Mouse (Mus musculus) v-Abl transformed pro-B cells (cell line): Measurements from ENCODE around the gene Cckbr.

Experiments
- in situ Hi-C, 2 experiments: fragments of 400-800 bp; cut with MboI; formaldehyde crosslinking; loops; one replicate each; pipeline ENCODE4 v1.15.1; 2025; ENCODE audit not compliant: unreplicated experiment in 2 of 2

The Cckbr gene

DNA sequence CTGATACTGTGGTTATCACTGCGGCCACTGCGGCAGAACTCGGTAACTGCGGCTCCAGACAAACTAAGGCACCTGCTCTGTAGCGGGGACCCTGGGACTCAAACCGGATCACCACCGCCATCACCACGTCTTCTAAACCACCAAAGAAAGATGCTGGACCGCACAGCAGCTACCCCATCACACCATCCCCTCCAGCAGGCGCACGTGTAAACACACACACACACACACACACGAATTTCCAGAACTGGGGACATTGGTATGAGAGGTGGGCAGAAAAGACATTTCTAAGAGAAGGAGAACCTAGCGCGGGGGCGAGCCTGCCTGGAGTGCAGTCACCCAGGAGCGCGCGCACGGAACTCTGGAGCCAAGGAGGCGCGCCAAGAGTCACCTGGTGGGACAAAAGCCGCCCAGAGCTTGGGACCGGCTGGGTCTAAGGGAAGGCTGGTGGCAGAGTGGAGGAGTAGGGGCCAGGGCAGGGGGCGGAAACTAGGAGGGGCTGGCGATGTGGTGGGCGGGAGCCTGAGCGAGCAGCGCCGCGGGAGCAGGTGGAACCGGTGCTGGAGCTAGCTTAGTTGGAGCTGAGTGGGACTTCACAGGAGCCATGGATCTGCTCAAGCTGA, at the start of gene Cckbr:
TSS of gene Cckbr (plus strand) at position 308 of the 620 bp plus-strand sequence.
- in situ Hi-C loops: no loop called here

DNA sequence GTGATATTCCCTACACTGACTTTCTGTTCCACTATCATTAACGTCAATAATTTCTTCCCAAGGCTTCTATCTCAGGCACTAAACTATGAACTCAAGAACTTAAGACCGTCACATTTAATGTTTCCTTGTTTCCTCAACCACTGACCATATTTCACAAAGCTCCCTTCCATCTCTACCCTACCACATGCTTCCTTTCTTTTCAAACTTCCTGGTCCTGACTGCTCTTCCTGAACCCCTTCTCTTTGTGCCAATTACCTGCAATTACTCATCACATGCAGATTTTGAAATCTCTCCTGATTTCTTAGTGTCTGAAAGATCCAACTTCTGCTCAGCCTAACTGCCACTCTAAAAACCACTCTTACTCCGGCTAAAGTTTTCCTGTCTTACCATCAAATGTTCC, 45.2 kb upstream of the Cckbr start:
- in situ Hi-C loops: loop anchor here in 1 of 2 experiments (25.0 kb wide), 2 partner anchors 857 to 1193 kb away; partner anchors contain the start of genes Olfr648 and Olfr649

DNA sequence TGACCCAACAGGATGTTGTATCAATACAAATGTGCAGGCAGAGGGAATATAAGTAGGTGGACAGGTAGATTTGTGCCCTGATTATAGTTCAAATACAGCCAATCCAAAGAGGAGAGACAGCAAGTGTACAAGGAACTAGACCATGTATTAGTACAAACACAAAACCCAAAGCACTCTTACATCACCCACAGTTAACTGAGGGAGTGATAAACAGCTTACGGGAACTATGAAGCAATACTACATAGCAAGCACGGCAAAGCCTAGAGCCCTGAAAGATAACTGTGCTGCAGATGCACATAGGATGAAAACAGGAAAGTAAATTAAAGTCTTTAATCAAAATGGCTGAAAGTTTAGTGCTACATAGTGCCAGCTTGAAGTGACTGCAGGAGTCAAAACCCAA, 37.8 kb upstream of the Cckbr start:
- in situ Hi-C loops: loop anchor here in 1 of 2 experiments (25.0 kb wide), 2 partner anchors 850 to 1200 kb away; partner anchors contain the start of genes Olfr648 and Olfr649

DNA sequence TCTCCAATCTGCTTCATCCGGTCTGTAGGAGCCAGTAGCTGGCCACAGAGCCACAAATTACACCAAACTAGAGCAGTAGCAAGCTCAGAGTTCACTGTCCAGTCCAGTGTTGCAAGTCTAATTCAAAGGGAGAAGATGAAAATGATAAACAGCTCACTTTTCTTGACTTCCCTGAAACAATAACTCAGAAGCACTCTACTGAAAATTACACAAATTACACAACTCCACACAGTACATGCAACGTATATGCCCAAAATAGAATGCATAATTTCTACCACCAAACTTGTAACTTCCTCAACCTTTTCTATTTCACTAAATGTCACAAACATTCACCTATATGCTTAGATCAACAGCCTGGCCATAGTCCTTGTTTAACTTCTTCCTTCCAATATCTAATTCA, 35.3 kb upstream of the Cckbr start:
- in situ Hi-C loops: loop anchor here in 1 of 2 experiments (25.0 kb wide), 2 partner anchors 847 to 1203 kb away; partner anchors contain the start of genes Olfr648 and Olfr649

DNA sequence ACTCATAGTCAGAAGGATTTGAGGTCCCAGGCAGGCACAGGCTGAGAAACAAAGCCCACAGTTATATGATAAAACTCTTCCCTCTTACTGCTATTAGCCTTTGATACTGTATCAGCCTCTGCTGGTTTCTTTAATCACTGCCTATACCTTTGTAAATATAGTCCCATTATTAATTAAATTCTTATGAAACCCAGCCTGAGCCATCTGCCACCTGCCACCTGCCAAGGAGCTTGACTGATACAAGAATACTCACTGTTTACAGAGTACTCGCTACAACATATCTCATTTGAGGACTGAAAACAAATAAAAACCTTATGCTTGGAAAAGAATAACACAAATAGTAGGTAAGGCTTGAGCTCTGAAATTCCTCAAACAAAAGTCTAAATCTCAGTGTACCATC, 30.9 kb upstream of the Cckbr start:
- in situ Hi-C loops: loop anchor here in 1 of 2 experiments (25.0 kb wide), 2 partner anchors 843 to 1207 kb away; partner anchors contain the start of genes Olfr648 and Olfr649

DNA sequence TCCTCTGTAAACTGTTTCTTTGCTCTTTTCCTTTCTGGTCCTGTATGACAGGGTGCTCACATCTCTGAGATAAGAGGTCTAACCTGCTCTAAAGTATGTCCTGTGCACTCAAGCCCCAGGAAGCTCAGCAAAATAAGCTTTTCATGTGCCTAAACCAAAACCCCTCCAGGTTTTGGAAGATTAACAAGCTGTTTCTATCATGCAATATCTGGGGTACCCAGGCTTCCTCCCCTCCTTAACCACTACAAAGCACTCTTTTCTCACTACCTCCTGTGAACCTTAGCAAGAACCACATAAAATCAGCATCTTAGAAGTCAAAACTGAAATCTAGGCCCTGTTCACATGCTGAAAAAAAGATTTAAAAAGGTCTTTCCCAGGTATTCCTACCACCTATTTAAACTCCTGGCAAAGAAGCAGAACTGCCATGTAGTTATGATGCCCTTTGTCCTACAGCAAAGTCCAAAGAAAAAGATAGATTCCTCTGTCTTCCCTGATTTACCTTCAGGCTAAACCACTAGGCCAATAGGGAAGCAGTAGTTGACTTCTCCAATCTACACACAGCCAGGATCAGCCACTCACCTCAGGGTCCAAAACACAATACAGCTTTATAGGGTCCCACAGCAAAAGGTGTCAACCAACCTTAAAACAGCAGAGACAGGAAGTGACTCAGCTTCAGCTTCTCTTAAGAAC, 30.3 kb upstream of the Cckbr start:
- in situ Hi-C loops: loop anchor here in 1 of 2 experiments (25.0 kb wide), 2 partner anchors 842 to 1208 kb away; partner anchors contain the start of genes Olfr648 and Olfr649

DNA sequence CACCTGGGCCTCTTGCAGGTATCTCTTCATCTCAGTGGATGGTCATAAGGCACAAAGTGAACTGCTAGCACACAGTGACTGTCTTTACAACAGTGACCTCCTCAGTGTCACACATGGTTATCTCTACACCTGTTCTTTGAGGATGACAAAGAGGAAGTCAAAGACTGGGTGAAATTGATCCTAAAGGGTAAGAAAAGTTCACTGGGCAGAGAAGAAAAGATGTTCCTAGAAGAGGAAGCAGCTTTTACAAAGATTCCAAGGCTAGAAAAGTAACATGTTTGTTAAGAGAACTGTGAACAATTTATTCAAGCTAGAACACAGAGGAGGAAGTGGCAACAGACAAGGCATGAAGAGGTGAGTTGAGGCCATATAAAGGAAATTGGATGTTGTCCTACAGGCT, 29.4 kb upstream of the Cckbr start:
- in situ Hi-C loops: loop anchor here in 1 of 2 experiments (25.0 kb wide), 2 partner anchors 841 to 1209 kb away; partner anchors contain the start of genes Olfr648 and Olfr649

DNA sequence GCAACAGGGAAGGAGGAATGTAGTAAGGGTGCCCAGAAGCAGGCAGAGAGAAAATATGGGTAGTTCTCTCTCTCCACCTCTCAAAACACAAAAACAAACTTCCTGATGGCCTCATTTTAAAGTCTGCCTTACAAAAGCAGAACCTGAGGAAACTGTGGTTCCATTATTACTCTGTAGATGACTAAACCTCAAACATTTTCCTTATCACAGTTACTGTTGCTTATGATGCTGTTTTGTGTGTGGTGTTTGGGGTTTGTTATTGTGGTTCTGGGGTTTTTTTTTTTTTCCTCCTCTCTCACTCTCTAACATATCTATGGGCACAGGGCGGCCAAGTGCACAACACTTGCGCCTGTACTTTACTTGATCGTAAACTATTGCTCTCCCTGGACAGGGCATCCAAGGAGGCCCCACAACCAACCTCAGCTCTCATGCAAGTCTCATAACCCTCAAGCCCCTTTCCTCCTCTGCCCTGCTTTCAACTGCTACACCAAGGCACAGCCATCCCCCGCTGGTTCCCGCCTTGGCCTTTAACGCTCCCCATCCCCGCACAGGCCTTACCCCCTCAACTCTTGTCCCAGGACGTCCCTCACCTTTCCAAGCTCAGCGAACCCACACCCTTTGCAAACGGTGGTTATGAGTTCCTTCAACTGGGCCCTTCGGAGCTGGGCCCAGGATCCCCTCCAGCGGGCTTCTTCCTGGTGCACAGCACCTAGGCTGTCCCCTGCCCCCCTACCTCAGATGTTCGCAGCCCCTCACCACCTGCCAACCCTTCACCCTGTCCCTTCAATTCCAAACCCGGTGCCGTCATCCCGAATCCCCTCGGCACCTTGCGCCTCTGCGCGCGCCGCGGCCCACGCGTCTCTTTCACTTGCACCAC, 26.2 kb upstream of the Cckbr start:
- in situ Hi-C loops: loop anchor here in 1 of 2 experiments (25.0 kb wide), 2 partner anchors 838 to 1212 kb away; partner anchors contain the start of genes Olfr648 and Olfr649

DNA sequence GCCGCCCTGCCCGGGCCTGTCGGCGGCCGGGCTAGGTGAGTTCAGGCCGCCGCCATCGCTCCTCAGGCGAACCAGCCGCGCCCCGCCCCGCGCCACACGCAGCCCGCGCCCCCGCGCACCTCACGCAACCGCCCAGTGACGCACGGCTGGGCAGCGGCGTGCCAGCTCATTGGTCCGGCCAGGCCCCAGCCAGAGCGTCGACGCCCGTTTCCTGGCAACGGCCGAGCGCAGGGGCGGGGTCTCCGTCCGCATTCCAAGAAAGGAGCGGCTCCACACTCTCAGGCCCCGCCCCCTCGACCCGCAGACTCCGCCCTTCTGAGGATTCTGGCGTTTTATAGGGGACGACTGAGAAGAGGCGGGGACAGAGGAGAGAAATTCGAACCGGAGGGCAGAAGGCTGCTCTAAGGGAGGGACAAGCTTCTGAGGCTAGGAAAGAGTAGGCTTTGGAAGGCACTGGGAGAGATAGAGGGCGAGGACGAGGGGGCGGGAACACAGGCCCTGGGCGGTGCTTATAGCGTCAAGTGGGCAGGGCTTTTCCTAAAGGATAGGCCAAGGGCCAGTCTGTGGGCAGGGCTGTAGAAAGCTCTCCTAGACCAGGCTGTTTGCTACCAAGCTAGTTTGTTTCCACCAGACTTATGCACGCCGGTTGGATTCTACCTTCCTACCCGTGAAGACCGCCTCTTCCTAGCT, 25.5 kb upstream of the Cckbr start, which contains the start of gene Fam160a2:
TSS of gene Fam160a2 (minus strand) at position 120 of the 690 bp plus-strand sequence.
- in situ Hi-C loops: loop anchor here (10.0 to 25.0 kb wide), 5 partner anchors 212 to 1213 kb away; partner anchors contain the start of genes Hpx (in 1 of the 2), Mrpl17 (in 1 of the 2), Olfr648 (in 1 of the 2) and Olfr649 (in 1 of the 2)

DNA sequence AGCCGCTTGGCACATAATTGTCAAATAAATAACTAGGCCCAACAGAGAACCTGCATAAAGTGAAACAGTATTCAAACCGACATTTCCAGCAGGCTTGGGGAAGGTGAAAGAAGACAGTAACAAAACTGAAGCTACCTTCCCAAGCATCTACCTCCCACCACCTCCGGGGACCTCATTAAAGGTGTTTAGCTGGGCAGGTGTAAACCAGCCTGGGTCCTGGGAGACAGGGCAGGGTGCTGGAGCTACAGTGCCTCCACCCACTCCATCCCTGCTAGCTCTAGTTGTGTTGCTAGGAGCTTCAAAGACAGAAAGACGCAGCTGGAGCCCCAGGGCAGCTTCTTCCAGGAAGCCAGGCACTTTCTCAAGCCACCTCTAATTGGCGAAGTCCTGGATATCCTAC, 21.3 kb upstream of the Cckbr start, which contains the start of gene Cnga4:
TSS of gene Cnga4 (plus strand) at position 301 of the 400 bp plus-strand sequence.
- in situ Hi-C loops: loop anchor here (10.0 to 25.0 kb wide), 3 partner anchors 208 to 792 kb away; partner anchors contain the start of genes Hpx (in 1 of the 2), Mrpl17 (in 1 of the 2), Olfr655 (in 1 of the 2) and Olfr656 (in 1 of the 2)

DNA sequence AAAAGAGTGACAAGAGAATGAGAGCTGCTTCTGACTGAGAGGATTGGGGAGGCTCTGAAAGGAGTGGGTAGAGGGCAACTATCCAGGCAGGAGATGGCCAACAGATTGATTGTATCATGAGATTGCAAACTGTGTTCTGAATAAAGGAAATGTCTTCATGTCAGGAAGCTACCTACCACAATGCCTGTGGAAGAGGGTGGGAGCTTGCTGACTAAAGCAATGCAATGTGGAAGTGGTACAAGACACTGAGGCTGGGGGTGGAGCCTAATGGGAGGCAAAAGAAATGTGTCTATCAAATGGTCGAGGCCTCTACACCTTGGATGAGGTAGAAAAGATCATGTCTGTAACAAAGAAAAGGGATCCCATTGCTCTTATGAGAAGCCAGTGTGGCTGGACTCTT, 19.2 kb upstream of the Cckbr start:
- in situ Hi-C loops: loop anchor here (10.0 to 25.0 kb wide), 3 partner anchors 206 to 794 kb away; partner anchors contain the start of genes Hpx (in 1 of the 2), Mrpl17 (in 1 of the 2), Olfr655 (in 1 of the 2) and Olfr656 (in 1 of the 2)

DNA sequence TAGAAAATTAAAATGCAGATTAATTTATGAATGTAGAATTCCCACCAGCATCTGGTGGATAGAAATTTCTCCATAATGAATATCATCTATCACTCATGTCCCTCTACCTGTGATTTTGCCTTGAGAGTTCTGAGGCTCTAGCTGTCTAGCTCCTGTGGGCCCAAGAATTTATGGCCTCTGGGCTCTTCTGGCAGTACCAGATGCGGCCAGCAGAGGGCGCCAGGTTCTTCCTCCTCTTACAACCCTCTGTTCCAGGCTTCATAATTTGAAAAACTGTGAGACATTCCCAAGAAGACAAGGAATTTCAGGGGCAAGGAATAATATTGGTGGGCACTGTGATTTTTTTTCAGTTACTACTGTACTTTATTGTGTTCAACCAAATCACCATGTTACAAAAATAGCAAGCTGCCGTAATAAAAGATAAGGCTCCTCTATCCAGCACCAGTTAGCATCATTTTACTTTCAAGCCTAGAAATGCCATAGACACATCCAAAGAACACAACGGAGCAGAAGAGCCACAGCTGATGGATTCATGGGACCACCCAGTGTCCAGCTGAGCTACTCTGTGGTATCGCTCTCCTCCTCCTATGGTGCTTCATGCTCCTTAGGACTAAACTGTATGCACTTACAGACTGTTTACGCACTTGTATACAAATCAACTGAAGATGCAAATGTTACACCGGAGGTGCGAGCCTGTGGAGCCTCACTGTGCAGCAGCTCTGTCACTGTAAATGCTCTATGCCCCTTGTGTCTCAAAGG, 13.5 kb upstream of the Cckbr start:
- in situ Hi-C loops: loop anchor here (10.0 to 25.0 kb wide), 4 partner anchors 103 to 800 kb away; partner anchors contain the start of genes Hpx (in 2 of the 2), Olfr655 (in 1 of the 2), Olfr656 (in 1 of the 2) and Olfr657 (in 1 of the 2)

DNA sequence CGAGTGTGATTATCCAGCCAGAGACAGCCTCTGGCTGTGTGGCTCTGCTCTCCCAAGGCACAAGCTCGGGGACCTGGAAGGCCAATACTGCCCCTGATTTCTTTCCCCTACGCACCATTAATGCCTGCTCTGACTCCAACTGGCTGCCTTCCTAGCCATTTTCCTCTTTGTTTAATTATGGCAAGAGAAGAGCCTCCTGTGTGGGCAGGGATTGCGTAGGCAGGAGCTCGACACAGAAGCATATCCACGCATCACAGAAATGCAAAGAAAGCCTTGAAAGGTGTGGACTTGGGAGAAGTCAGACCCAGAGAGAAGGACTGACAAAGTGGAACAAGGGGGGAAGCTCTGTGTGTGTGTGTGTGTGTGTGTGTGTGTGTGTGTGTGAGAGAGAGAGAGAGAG, 11.1 kb upstream of the Cckbr start:
- in situ Hi-C loops: loop anchor here (10.0 to 25.0 kb wide), 4 partner anchors 100 to 802 kb away; partner anchors contain the start of genes Hpx (in 2 of the 2), Olfr655 (in 1 of the 2), Olfr656 (in 1 of the 2) and Olfr657 (in 1 of the 2)

DNA sequence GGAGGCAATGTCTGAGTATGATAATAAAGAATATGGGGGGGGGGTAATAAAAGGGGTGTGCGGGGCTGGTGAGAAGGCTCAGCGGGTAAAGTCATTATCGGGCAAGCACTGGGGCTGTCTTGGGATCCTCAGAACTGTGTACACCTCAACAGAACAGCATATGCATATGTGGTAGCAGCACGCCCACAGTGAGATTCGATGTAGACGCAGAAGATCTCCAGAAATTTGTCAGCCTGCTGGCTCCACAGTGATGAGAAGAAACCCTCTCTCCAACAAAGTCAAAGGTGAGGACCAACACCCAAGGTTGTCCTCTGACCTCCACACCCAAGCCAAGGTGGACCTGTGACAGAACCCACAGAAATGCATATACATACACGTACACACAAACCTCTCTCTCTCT, 9.0 kb upstream of the Cckbr start:
- in situ Hi-C loops: loop anchor here (10.0 to 25.0 kb wide), 4 partner anchors 98 to 804 kb away; partner anchors contain the start of genes Hpx (in 2 of the 2), Olfr655 (in 1 of the 2), Olfr656 (in 1 of the 2) and Olfr657 (in 1 of the 2)

DNA sequence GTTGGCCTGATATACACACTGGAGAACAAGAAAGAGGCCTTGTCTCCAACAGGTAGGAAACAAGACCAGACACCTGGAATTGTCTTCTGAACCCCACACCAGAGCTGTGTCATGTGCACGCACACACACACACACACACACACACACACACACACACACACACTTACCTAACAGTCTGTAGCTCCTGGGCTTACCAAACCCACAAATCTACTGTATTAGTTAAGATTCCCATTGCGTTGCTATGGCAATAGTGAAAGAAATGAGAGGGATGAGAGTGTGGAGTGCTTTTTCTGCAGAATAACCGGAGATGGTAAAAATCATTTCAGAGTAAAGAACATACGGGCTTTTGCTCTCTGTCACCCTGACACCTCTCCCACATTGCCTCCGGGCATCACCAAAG, 7.4 kb upstream of the Cckbr start:
- in situ Hi-C loops: loop anchor here (10.0 to 25.0 kb wide), 4 partner anchors 97 to 806 kb away; partner anchors contain the start of genes Hpx (in 2 of the 2), Olfr655 (in 1 of the 2), Olfr656 (in 1 of the 2) and Olfr657 (in 1 of the 2)

DNA sequence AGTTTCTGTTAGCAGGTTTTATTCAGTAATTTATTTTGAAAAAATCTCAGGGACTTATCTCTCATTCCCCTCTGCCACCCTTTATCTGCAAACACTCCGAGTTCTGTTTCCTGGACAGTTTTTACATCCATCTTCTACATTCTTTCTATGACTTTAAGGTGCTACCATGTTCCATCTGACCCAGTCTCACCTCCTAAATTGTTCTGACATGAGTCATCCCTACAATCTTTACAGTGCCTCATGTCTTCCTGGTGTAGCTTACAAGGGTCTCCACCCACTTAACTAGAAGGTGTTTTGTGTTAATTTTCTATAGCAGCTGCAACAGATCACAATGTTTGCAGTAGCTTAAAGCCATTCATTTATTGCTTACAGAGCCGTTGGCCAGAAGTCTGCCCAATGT, 4.6 kb upstream of the Cckbr start:
- in situ Hi-C loops: loop anchor here (25.0 kb wide), 2 partner anchors 191 to 809 kb away; partner anchors contain the start of genes Hpx (in 1 of the 2), Olfr655 (in 1 of the 2), Olfr656 (in 1 of the 2) and Olfr657 (in 1 of the 2)

DNA sequence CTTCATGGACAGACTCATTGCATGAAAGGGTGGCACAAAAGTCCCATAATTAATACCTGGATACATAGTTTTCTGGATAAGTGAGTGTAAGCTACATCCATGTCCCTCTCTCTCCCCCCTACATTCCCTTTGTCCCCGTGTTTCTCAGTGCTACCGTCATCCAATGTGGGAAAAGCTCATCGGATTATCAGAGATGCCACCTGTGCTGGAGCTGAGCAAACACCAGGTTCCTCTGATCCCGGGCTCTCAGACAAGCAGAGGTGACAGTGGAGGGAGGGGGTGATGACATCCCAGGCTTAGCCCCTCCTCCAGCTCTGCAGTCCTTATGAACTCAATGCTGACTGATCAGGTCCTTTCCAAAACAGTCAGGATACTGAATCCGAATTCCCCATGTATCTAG, 1.2 kb upstream of the Cckbr start:
- in situ Hi-C loops: loop anchor here (25.0 kb wide), 2 partner anchors 188 to 812 kb away; partner anchors contain the start of genes Hpx (in 1 of the 2), Olfr655 (in 1 of the 2), Olfr656 (in 1 of the 2) and Olfr657 (in 1 of the 2)
